Mouse (Mus musculus): ENCODE results near the gene Sez6l2. TPM values are rescaled to one million over a fixed set of nuclear protein-coding genes. Genes with fewer than 3 reads are reported as not detected.

Gene Sez6l2
- polyA plus RNA-seq, 1 experiment: 3.7 TPM

- 96% methylated on average over 10 of the region's 10 CpGs for WGBS
- H3K4me1 ChIP-seq (replicated peaks; ENCODE audit: control insufficient read depth, insufficient read depth, low read length): peaks cover 34% of the 10 kb centered on the region
- no peak overlapping the region for H3K27ac ChIP-seq (ENCODE audit: control insufficient read depth, insufficient read depth, low read length)
- no peaks in the 10 kb centered on the region for H3K36me3 ChIP-seq (ENCODE audit: control insufficient read depth, insufficient read depth, low read length)
- DNase-seq: no peak
- TF ChIP-seq CTCF (IDR thresholded peaks at IDR 0.05; ENCODE audit: borderline replicate concordance, control insufficient read depth, extremely low read depth, insufficient read depth, low read length, poor library complexity) (no peak), POLR2A (IDR thresholded peaks at IDR 0.05; ENCODE audit: control insufficient read depth, extremely low read depth, insufficient read depth, low read length, poor library complexity) (no peak)
- H3K27me3 ChIP-seq (ENCODE audit: control insufficient read depth, insufficient read depth, low read length): no peaks in the 10 kb centered on the region
- H3K4me3 ChIP-seq (ENCODE audit: control insufficient read depth, insufficient read depth, low read length): no peak overlapping the region
Measured at GRCm38 (mm10) chr7:127012845-127013244, 62.5 kb downstream of the Sez6l2 start.

- Histone ChIP-seq H3K27ac (ENCODE audit: control insufficient read depth, insufficient read depth, low read length) (no peak overlapping the region), H3K4me1 (replicated peaks; ENCODE audit: control insufficient read depth, insufficient read depth, low read length) (peaks cover 38% of the 10 kb centered on the region), H3K4me3 (ENCODE audit: control insufficient read depth, insufficient read depth, low read length) (no peak overlapping the region), H3K27me3 (ENCODE audit: control insufficient read depth, insufficient read depth, low read length) (no peaks in the 10 kb centered on the region), H3K36me3 (ENCODE audit: control insufficient read depth, insufficient read depth, low read length) (no peaks in the 10 kb centered on the region)
- TF ChIP-seq POLR2A (IDR thresholded peaks at IDR 0.05; ENCODE audit: control insufficient read depth, extremely low read depth, insufficient read depth, low read length, poor library complexity): no peak
- TF ChIP-seq CTCF (IDR thresholded peaks at IDR 0.05; ENCODE audit: borderline replicate concordance, control insufficient read depth, extremely low read depth, insufficient read depth, low read length, poor library complexity): no peak
- DNase-seq: no peak
- 97% methylated on average over 6 of the region's 6 CpGs for WGBS
Measured at GRCm38 (mm10) chr7:127013385-127013784, 63.0 kb downstream of the Sez6l2 start.

GRCm38 (mm10) chr7:127014320-127014719 lies 64.0 kb downstream of the Sez6l2 start, which contains the start of gene Mvp:
TSS of gene Mvp (minus strand) at chr7:127014621.
- Histone ChIP-seq H3K4me3 (ENCODE audit: control insufficient read depth, insufficient read depth, low read length) (peak within 1 kb of the TSS; percentile 79), H3K27me3 (ENCODE audit: control insufficient read depth, insufficient read depth, low read length) (no peaks in the 10 kb centered on the region), H3K4me1 (replicated peaks; ENCODE audit: control insufficient read depth, insufficient read depth, low read length) (peaks cover 43% of the 10 kb centered on the region), H3K36me3 (ENCODE audit: control insufficient read depth, insufficient read depth, low read length) (no peaks in the 10 kb centered on the region), H3K27ac (ENCODE audit: control insufficient read depth, insufficient read depth, low read length) (peak within 1 kb of the TSS; percentile 76)
- peak; percentile 59 for DNase-seq
- WGBS: 2% methylated on average over 11 of the region's 11 CpGs
- peak; percentile 43; the same call in 1 of the 2 replicates for TF ChIP-seq POLR2A (IDR thresholded peaks at IDR 0.05; ENCODE audit: control insufficient read depth, extremely low read depth, insufficient read depth, low read length, poor library complexity)
- TF ChIP-seq CTCF (IDR thresholded peaks at IDR 0.05; ENCODE audit: borderline replicate concordance, control insufficient read depth, extremely low read depth, insufficient read depth, low read length, poor library complexity): no peak

- H3K36me3 ChIP-seq (ENCODE audit: control insufficient read depth, insufficient read depth, low read length): no peaks in the 10 kb centered on the region
- H3K27me3 ChIP-seq (ENCODE audit: control insufficient read depth, insufficient read depth, low read length): no peaks in the 10 kb centered on the region
- peaks cover 50% of the 10 kb centered on the region for H3K4me1 ChIP-seq (replicated peaks; ENCODE audit: control insufficient read depth, insufficient read depth, low read length)
- 93% methylated on average over 12 of the region's 12 CpGs for WGBS
- H3K27ac ChIP-seq (ENCODE audit: control insufficient read depth, insufficient read depth, low read length): no peak overlapping the region; the same call in 1 of the 2 replicates
- TF ChIP-seq POLR2A (IDR thresholded peaks at IDR 0.05; ENCODE audit: control insufficient read depth, extremely low read depth, insufficient read depth, low read length, poor library complexity): no peak
- no peak for TF ChIP-seq CTCF (IDR thresholded peaks at IDR 0.05; ENCODE audit: borderline replicate concordance, control insufficient read depth, extremely low read depth, insufficient read depth, low read length, poor library complexity)
- DNase-seq: no peak
- no peak overlapping the region for H3K4me3 ChIP-seq (ENCODE audit: control insufficient read depth, insufficient read depth, low read length)
Measured at GRCm38 (mm10) chr7:127014993-127015392, 64.6 kb downstream of the Sez6l2 start.

GRCm38 (mm10) chr7:127016081-127016480 lies 65.7 kb downstream of the Sez6l2 start:
- Histone ChIP-seq H3K36me3 (ENCODE audit: control insufficient read depth, insufficient read depth, low read length) (no peaks in the 10 kb centered on the region), H3K4me3 (ENCODE audit: control insufficient read depth, insufficient read depth, low read length) (peak overlapping the region; percentile 85), H3K27me3 (ENCODE audit: control insufficient read depth, insufficient read depth, low read length) (no peaks in the 10 kb centered on the region), H3K4me1 (replicated peaks; ENCODE audit: control insufficient read depth, insufficient read depth, low read length) (peaks cover 58% of the 10 kb centered on the region), H3K27ac (ENCODE audit: control insufficient read depth, insufficient read depth, low read length) (peak overlapping the region; percentile 32)
- no peak for DNase-seq
- TF ChIP-seq POLR2A (IDR thresholded peaks at IDR 0.05; ENCODE audit: control insufficient read depth, extremely low read depth, insufficient read depth, low read length, poor library complexity): no peak
- TF ChIP-seq CTCF (IDR thresholded peaks at IDR 0.05; ENCODE audit: borderline replicate concordance, control insufficient read depth, extremely low read depth, insufficient read depth, low read length, poor library complexity): no peak
- WGBS: 12% methylated on average over 10 of the region's 10 CpGs

- Histone ChIP-seq H3K27ac (ENCODE audit: control insufficient read depth, insufficient read depth, low read length) (peak within 1 kb of the TSS; percentile 82), H3K4me3 (ENCODE audit: control insufficient read depth, insufficient read depth, low read length) (peak within 1 kb of the TSS; percentile 85), H3K27me3 (ENCODE audit: control insufficient read depth, insufficient read depth, low read length) (no peaks in the 10 kb centered on the region), H3K36me3 (ENCODE audit: control insufficient read depth, insufficient read depth, low read length) (no peaks in the 10 kb centered on the region), H3K4me1 (replicated peaks; ENCODE audit: control insufficient read depth, insufficient read depth, low read length) (peaks cover 60% of the 10 kb centered on the region)
- DNase-seq: no peak
- TF ChIP-seq CTCF (IDR thresholded peaks at IDR 0.05; ENCODE audit: borderline replicate concordance, control insufficient read depth, extremely low read depth, insufficient read depth, low read length, poor library complexity) (no peak), POLR2A (IDR thresholded peaks at IDR 0.05; ENCODE audit: control insufficient read depth, extremely low read depth, insufficient read depth, low read length, poor library complexity) (no peak)
Measured at GRCm38 (mm10) chr7:127016481-127016485, 65.9 kb downstream of the Sez6l2 start, which contains the start of gene Pagr1b. TSS of gene Pagr1b (minus strand) at chr7:127016484.

- H3K27me3 ChIP-seq (ENCODE audit: control insufficient read depth, insufficient read depth, low read length): no peaks in the 10 kb centered on the region
- no peaks in the 10 kb centered on the region for H3K36me3 ChIP-seq (ENCODE audit: control insufficient read depth, insufficient read depth, low read length)
- DNase-seq: no peak
- H3K27ac ChIP-seq (ENCODE audit: control insufficient read depth, insufficient read depth, low read length): peak overlapping the region; percentile 82
- peaks cover 62% of the 10 kb centered on the region for H3K4me1 ChIP-seq (replicated peaks; ENCODE audit: control insufficient read depth, insufficient read depth, low read length)
- no peak for TF ChIP-seq POLR2A (IDR thresholded peaks at IDR 0.05; ENCODE audit: control insufficient read depth, extremely low read depth, insufficient read depth, low read length, poor library complexity)
- no peak for TF ChIP-seq CTCF (IDR thresholded peaks at IDR 0.05; ENCODE audit: borderline replicate concordance, control insufficient read depth, extremely low read depth, insufficient read depth, low read length, poor library complexity)
- H3K4me3 ChIP-seq (ENCODE audit: control insufficient read depth, insufficient read depth, low read length): peak overlapping the region; percentile 85
- under 1% methylated on average over 22 of the region's 22 CpGs for WGBS
Measured at GRCm38 (mm10) chr7:127016486-127016938, 66.1 kb downstream of the Sez6l2 start.
